Mouse (Mus musculus): Measurements from ENCODE around the gene Pttg1ip. TPM values are rescaled to one million over a fixed set of nuclear protein-coding genes. Genes with fewer than 3 reads are reported as not detected.

The Pttg1ip gene
- total RNA-seq, 2 experiments from 2014 or later = 37.6 to 54.1 TPM

DNA sequence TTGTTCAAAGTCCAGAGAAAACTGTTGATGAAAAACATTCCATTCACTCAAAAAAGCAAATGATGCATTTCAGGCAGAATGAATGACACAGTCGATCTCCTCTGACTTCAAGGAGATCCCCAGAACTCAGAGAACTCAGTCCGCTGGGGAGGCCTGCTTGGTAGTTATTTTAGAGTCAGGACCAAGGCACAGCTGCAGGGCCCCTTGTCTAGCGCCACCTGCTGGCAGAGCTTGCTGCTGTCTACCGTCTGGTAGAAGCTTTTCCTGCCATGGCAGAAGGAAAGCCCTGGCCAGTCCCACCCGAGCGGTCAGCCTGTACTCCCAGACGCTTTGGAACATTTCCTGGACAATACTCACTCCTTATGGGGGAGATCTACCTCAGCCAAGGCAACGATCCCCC lies 14.9 kb upstream of the Pttg1ip start:
- ATAC-seq (replicated peaks; ENCODE audit: poor library complexity) = peak; percentile 80

- ATAC-seq (replicated peaks; ENCODE audit: poor library complexity) = no peak
These were observed 12.0 kb upstream of the Pttg1ip start for GRCm38 (mm10) chr10:77569481-77569880.

- no peak for ATAC-seq (replicated peaks; ENCODE audit: poor library complexity)
These were observed 11.4 kb upstream of the Pttg1ip start for GRCm38 (mm10) chr10:77569973-77570658.

- peak; percentile 83 for ATAC-seq (replicated peaks; ENCODE audit: poor library complexity)
These were observed 9.3 kb upstream of the Pttg1ip start for GRCm38 (mm10) chr10:77572225-77572624.

DNA sequence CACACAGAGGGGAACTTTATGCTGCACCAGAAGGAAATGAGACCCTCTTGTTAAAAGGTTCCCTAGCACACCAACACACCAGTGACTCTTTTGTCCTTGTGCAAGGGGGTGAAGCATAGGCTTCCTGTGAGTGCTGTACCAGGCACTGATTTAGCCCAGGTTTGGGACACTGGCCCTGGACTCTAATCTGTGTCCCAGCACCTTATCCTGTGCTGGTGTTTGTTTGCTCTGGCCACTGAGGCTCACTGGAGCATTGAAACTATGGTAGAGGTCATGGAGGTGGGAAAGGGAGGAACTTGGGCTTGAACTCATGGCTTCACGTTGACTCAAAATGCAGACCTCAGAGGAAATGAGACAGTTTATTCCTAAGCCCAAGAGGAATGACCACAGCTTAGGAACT lies 8.4 kb upstream of the Pttg1ip start:
- ATAC-seq (replicated peaks; ENCODE audit: poor library complexity) = no peak

GRCm38 (mm10) chr10:77580027-77580920 lies 1.2 kb upstream of the Pttg1ip start:
- ATAC-seq (replicated peaks; ENCODE audit: poor library complexity) = no peak

- no peak for ATAC-seq (replicated peaks; ENCODE audit: poor library complexity)
These were observed 505 bp upstream of the Pttg1ip start for GRCm38 (mm10) chr10:77581023-77581407.

- ATAC-seq (replicated peaks; ENCODE audit: poor library complexity) = no peak
These were observed 732 bp downstream of the Pttg1ip start for GRCm38 (mm10) chr10:77582285-77582618.

- ATAC-seq (replicated peaks; ENCODE audit: poor library complexity) = peak; percentile 56
These were observed 2.4 kb downstream of the Pttg1ip start for GRCm38 (mm10) chr10:77583795-77584422.

DNA sequence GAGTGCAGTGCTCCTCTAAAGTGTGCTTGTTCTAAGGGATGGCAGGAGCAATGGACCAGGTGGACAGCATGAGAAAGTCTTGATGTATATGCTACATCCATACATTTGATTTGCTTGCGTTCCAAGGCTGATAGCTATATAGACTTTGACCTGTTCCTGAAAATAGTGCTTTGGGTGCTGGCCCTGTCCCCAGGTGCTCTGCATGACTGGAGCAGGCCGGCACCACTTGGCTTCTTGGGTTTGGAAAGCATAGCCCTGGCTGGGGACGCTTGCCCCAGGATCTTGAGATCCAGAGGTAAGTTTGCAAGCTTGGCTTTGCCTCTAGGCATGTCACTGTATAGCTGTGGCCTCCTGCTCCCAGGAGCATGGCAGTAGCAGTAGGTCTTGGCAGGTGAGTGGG lies 5.1 kb downstream of the Pttg1ip start:
- no peak for ATAC-seq (replicated peaks; ENCODE audit: poor library complexity)

- ATAC-seq (replicated peaks; ENCODE audit: poor library complexity) = no peak
These were observed 5.7 kb downstream of the Pttg1ip start for GRCm38 (mm10) chr10:77587091-77587775.

- no peak for ATAC-seq (replicated peaks; ENCODE audit: poor library complexity)
These were observed 6.5 kb downstream of the Pttg1ip start for GRCm38 (mm10) chr10:77588036-77588435.

- no peak for ATAC-seq (replicated peaks; ENCODE audit: poor library complexity)
These were observed 7.6 kb downstream of the Pttg1ip start for GRCm38 (mm10) chr10:77589117-77589516.

GRCm38 (mm10) chr10:77589749-77590148 lies 8.2 kb downstream of the Pttg1ip start:
- ATAC-seq (replicated peaks; ENCODE audit: poor library complexity) = no peak

GRCm38 (mm10) chr10:77590812-77591211 lies 9.3 kb downstream of the Pttg1ip start:
- peak; percentile 95 for ATAC-seq (replicated peaks; ENCODE audit: poor library complexity)

- no peak for ATAC-seq (replicated peaks; ENCODE audit: poor library complexity)
These were observed 10.0 kb downstream of the Pttg1ip start for GRCm38 (mm10) chr10:77591546-77591945.

DNA sequence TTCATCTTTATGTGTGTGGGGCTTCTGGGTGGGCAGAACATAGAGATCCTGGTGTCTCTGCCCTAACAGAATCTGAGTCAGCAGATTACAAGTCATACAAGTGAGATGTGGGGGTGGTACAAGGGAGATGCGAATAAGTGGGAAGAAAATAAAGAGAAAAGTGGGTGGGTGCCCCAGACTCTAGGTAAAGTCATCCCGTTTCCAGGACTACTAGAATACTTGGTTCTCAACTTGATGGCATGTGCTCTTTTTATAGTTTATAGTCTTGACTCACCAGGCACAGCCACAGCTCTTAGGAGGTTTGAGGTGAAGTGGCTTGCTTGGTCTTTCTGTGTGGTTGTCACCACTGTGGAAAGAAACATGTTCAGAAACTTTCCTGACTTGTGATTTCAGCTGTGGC lies 14.5 kb downstream of the Pttg1ip start:
- ATAC-seq (replicated peaks; ENCODE audit: poor library complexity) = no peak

GRCm38 (mm10) chr10:77603021-77603420 lies 21.5 kb downstream of the Pttg1ip start:
- ATAC-seq (replicated peaks; ENCODE audit: poor library complexity) = no peak

- ATAC-seq (replicated peaks; ENCODE audit: poor library complexity) = no peak
These were observed 22.6 kb downstream of the Pttg1ip start for GRCm38 (mm10) chr10:77604111-77604510.

- ATAC-seq (replicated peaks; ENCODE audit: poor library complexity) = no peak
These were observed 23.4 kb downstream of the Pttg1ip start for GRCm38 (mm10) chr10:77604958-77605357.

DNA sequence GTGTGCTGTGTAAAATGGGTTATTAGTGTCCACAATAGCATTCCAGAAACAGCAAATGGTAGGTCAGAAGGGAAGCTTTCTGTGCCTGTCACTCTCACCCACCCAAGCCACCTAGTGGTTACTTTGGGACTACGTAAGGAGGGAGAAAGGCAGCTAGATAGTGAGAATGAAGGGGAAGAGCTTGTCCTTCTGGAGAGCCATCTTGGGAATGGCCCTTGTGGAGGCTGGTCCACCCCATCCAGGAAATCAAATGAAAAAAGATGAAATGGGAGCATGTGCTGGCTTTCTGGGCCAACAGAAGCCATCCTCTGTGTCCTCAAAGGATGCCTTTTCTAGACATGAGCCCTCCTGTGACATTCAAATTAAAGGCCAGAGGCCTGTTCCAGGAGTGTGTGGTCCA lies 23.8 kb downstream of the Pttg1ip start:
- ATAC-seq (replicated peaks; ENCODE audit: poor library complexity) = peak; percentile 55
